Mouse (Mus musculus): Measurements from ENCODE around the gene Ncoa7. TPM values are rescaled to one million over a fixed set of nuclear protein-coding genes. Genes with fewer than 3 reads are reported as not detected.

The Ncoa7 gene
- polyA plus RNA-seq, 1 experiment from 2014 or later: 6.4 TPM

GRCm38 (mm10) chr10:30733148-30733785, 69.9 kb downstream of the Ncoa7 start:
- H3K4me3 ChIP-seq (ENCODE audit: low read depth, low read length): no peak overlapping the region
- ATAC-seq (ENCODE audit: low FRiP score) (no peak), DNase-seq (ENCODE audit: low spot score, missing footprints) (no peak)
- H3K27me3 ChIP-seq (ENCODE audit: control insufficient read depth, insufficient read depth, low read length): no peaks in the 10 kb centered on the region
- H3K27ac ChIP-seq (ENCODE audit: low read depth, low read length): no peak overlapping the region
- H3K9me3 ChIP-seq (ENCODE audit: control insufficient read depth, low read length): no peaks in the 10 kb centered on the region
- 70% methylated on average over 2 of the region's 2 CpGs for WGBS
- no peak overlapping the region for H3K9ac ChIP-seq (ENCODE audit: low read length)
- no peak overlapping the region for H3K4me2 ChIP-seq
- no peaks in the 10 kb centered on the region for H3K4me1 ChIP-seq (ENCODE audit: control insufficient read depth, insufficient read depth, low read length)
- no peaks in the 10 kb centered on the region for H3K36me3 ChIP-seq (ENCODE audit: control insufficient read depth, insufficient read depth, low read length)

GRCm38 (mm10) chr10:30731321-30731914, 71.7 kb downstream of the Ncoa7 start:
- Histone ChIP-seq H3K27ac (ENCODE audit: low read depth, low read length) (no peak overlapping the region), H3K4me2 (no peak overlapping the region), H3K4me1 (ENCODE audit: control insufficient read depth, insufficient read depth, low read length) (no peaks in the 10 kb centered on the region), H3K36me3 (ENCODE audit: control insufficient read depth, insufficient read depth, low read length) (no peaks in the 10 kb centered on the region), H3K9ac (ENCODE audit: low read length) (no peak overlapping the region), H3K27me3 (ENCODE audit: control insufficient read depth, insufficient read depth, low read length) (no peaks in the 10 kb centered on the region), H3K9me3 (ENCODE audit: control insufficient read depth, low read length) (no peaks in the 10 kb centered on the region), H3K4me3 (ENCODE audit: low read depth, low read length) (no peak overlapping the region)
- 90% methylated on average over 3 of the region's 3 CpGs for WGBS
- DNase-seq (ENCODE audit: low spot score, missing footprints): no peak
- ATAC-seq (ENCODE audit: low FRiP score): no peak

GRCm38 (mm10) chr10:30730791-30731190, 72.3 kb downstream of the Ncoa7 start:
- Histone ChIP-seq H3K9ac (ENCODE audit: low read length) (no peak overlapping the region), H3K27me3 (ENCODE audit: control insufficient read depth, insufficient read depth, low read length) (no peaks in the 10 kb centered on the region), H3K4me2 (no peak overlapping the region), H3K27ac (ENCODE audit: low read depth, low read length) (no peak overlapping the region), H3K4me1 (ENCODE audit: control insufficient read depth, insufficient read depth, low read length) (no peaks in the 10 kb centered on the region), H3K36me3 (ENCODE audit: control insufficient read depth, insufficient read depth, low read length) (no peaks in the 10 kb centered on the region), H3K4me3 (ENCODE audit: low read depth, low read length) (no peak overlapping the region), H3K9me3 (ENCODE audit: control insufficient read depth, low read length) (no peaks in the 10 kb centered on the region)
- no peak for ATAC-seq (ENCODE audit: low FRiP score)
- DNase-seq (ENCODE audit: low spot score, missing footprints): no peak
- WGBS: 77% methylated on average over 1 of the region's 1 CpGs

- no peak for ATAC-seq (ENCODE audit: low FRiP score)
- no peak overlapping the region for H3K4me3 ChIP-seq (ENCODE audit: low read depth, low read length)
- no peaks in the 10 kb centered on the region for H3K36me3 ChIP-seq (ENCODE audit: control insufficient read depth, insufficient read depth, low read length)
- no peak overlapping the region for H3K4me2 ChIP-seq
- H3K4me1 ChIP-seq (ENCODE audit: control insufficient read depth, insufficient read depth, low read length): no peaks in the 10 kb centered on the region
- DNase-seq (ENCODE audit: low spot score, missing footprints): no peak
- no peak overlapping the region for H3K27ac ChIP-seq (ENCODE audit: low read depth, low read length)
- no peaks in the 10 kb centered on the region for H3K9me3 ChIP-seq (ENCODE audit: control insufficient read depth, low read length)
- no peak overlapping the region for H3K9ac ChIP-seq (ENCODE audit: low read length)
- H3K27me3 ChIP-seq (ENCODE audit: control insufficient read depth, insufficient read depth, low read length): no peaks in the 10 kb centered on the region
- 80% methylated on average over 5 of the region's 5 CpGs for WGBS
Measured at GRCm38 (mm10) chr10:30729157-30730096, 73.7 kb downstream of the Ncoa7 start.

- no peak overlapping the region for H3K4me2 ChIP-seq
- H3K36me3 ChIP-seq (ENCODE audit: control insufficient read depth, insufficient read depth, low read length): no peaks in the 10 kb centered on the region
- H3K9me3 ChIP-seq (ENCODE audit: control insufficient read depth, low read length): no peaks in the 10 kb centered on the region
- H3K27me3 ChIP-seq (ENCODE audit: control insufficient read depth, insufficient read depth, low read length): no peaks in the 10 kb centered on the region
- H3K9ac ChIP-seq (ENCODE audit: low read length): no peak overlapping the region
- WGBS: 92% methylated on average over 1 of the region's 1 CpGs
- no peak overlapping the region for H3K27ac ChIP-seq (ENCODE audit: low read depth, low read length)
- ATAC-seq (ENCODE audit: low FRiP score) (no peak), DNase-seq (ENCODE audit: low spot score, missing footprints) (no peak)
- H3K4me1 ChIP-seq (ENCODE audit: control insufficient read depth, insufficient read depth, low read length): no peaks in the 10 kb centered on the region
- no peak overlapping the region for H3K4me3 ChIP-seq (ENCODE audit: low read depth, low read length)
Measured at GRCm38 (mm10) chr10:30723014-30723413, 80.1 kb downstream of the Ncoa7 start.

GRCm38 (mm10) chr10:30720556-30720955, 82.6 kb downstream of the Ncoa7 start:
- ATAC-seq (ENCODE audit: low FRiP score) (no peak), DNase-seq (ENCODE audit: low spot score, missing footprints) (no peak)
- Histone ChIP-seq H3K9me3 (ENCODE audit: control insufficient read depth, low read length) (no peaks in the 10 kb centered on the region), H3K4me3 (ENCODE audit: low read depth, low read length) (no peak overlapping the region), H3K4me1 (ENCODE audit: control insufficient read depth, insufficient read depth, low read length) (no peaks in the 10 kb centered on the region), H3K9ac (ENCODE audit: low read length) (no peak overlapping the region), H3K27ac (ENCODE audit: low read depth, low read length) (no peak overlapping the region), H3K27me3 (ENCODE audit: control insufficient read depth, insufficient read depth, low read length) (no peaks in the 10 kb centered on the region), H3K36me3 (ENCODE audit: control insufficient read depth, insufficient read depth, low read length) (no peaks in the 10 kb centered on the region), H3K4me2 (no peak overlapping the region)
- WGBS: 89% methylated on average over 3 of the region's 3 CpGs

- no peak overlapping the region for H3K9ac ChIP-seq (ENCODE audit: low read length)
- no peak overlapping the region for H3K27ac ChIP-seq (ENCODE audit: low read depth, low read length)
- H3K4me2 ChIP-seq: no peak overlapping the region
- no peak for ATAC-seq (ENCODE audit: low FRiP score)
- H3K4me3 ChIP-seq (ENCODE audit: low read depth, low read length): no peak overlapping the region
- H3K9me3 ChIP-seq (ENCODE audit: control insufficient read depth, low read length): no peaks in the 10 kb centered on the region
- H3K27me3 ChIP-seq (ENCODE audit: control insufficient read depth, insufficient read depth, low read length): no peaks in the 10 kb centered on the region
- no peaks in the 10 kb centered on the region for H3K36me3 ChIP-seq (ENCODE audit: control insufficient read depth, insufficient read depth, low read length)
- H3K4me1 ChIP-seq (ENCODE audit: control insufficient read depth, insufficient read depth, low read length): no peaks in the 10 kb centered on the region
- no peak for DNase-seq (ENCODE audit: low spot score, missing footprints)
- WGBS: 87% methylated on average over 1 of the region's 1 CpGs
Measured at GRCm38 (mm10) chr10:30719947-30720346, 83.2 kb downstream of the Ncoa7 start.

GRCm38 (mm10) chr10:30718703-30719340, 84.3 kb downstream of the Ncoa7 start:
- Histone ChIP-seq H3K4me3 (ENCODE audit: low read depth, low read length) (no peak overlapping the region), H3K9me3 (ENCODE audit: control insufficient read depth, low read length) (no peaks in the 10 kb centered on the region), H3K27ac (ENCODE audit: low read depth, low read length) (no peak overlapping the region), H3K27me3 (ENCODE audit: control insufficient read depth, insufficient read depth, low read length) (no peaks in the 10 kb centered on the region), H3K4me2 (no peak overlapping the region), H3K9ac (ENCODE audit: low read length) (no peak overlapping the region), H3K36me3 (ENCODE audit: control insufficient read depth, insufficient read depth, low read length) (no peaks in the 10 kb centered on the region), H3K4me1 (ENCODE audit: control insufficient read depth, insufficient read depth, low read length) (no peaks in the 10 kb centered on the region)
- peak; percentile 82 for ATAC-seq (ENCODE audit: low FRiP score)
- WGBS: 29% methylated on average over 4 of the region's 4 CpGs
- DNase-seq (ENCODE audit: low spot score, missing footprints): peak; percentile 86

GRCm38 (mm10) chr10:30716171-30716570, 87.0 kb downstream of the Ncoa7 start:
- Histone ChIP-seq H3K36me3 (ENCODE audit: control insufficient read depth, insufficient read depth, low read length) (no peaks in the 10 kb centered on the region), H3K4me2 (no peak overlapping the region), H3K27me3 (ENCODE audit: control insufficient read depth, insufficient read depth, low read length) (no peaks in the 10 kb centered on the region), H3K27ac (ENCODE audit: low read depth, low read length) (no peak overlapping the region), H3K4me3 (ENCODE audit: low read depth, low read length) (no peak overlapping the region), H3K4me1 (ENCODE audit: control insufficient read depth, insufficient read depth, low read length) (no peaks in the 10 kb centered on the region), H3K9ac (ENCODE audit: low read length) (no peak overlapping the region), H3K9me3 (ENCODE audit: control insufficient read depth, low read length) (no peaks in the 10 kb centered on the region)
- no peak for DNase-seq (ENCODE audit: low spot score, missing footprints)
- ATAC-seq (ENCODE audit: low FRiP score): no peak
